Mouse (Mus musculus): ENCODE data around the gene Agbl1. TPM values are rescaled to one million over a fixed set of nuclear protein-coding genes. Genes with fewer than 3 reads are reported as not detected.

Agbl1 gene
- polyA plus RNA-seq, 1 experiment, result not detected

- Histone ChIP-seq H3K27ac (replicated peaks; ENCODE audit: low read depth, low read length) (no peak overlapping the region), H3K4me1 (ENCODE audit: control insufficient read depth, insufficient read depth, insufficient read length, low read length) (no peaks in the 10 kb centered on the region), H3K4me3 (ENCODE audit: insufficient read depth, low read depth, low read length) (no peak overlapping the region)
Observed at GRCm38 (mm10) chr7:76416084-76416597, 186.5 kb downstream of the Agbl1 start.

- H3K4me3 ChIP-seq (ENCODE audit: insufficient read depth, low read depth, low read length), result no peak overlapping the region
- no peaks in the 10 kb centered on the region for H3K4me1 ChIP-seq (ENCODE audit: control insufficient read depth, insufficient read depth, insufficient read length, low read length)
- no peak overlapping the region for H3K27ac ChIP-seq (replicated peaks; ENCODE audit: low read depth, low read length)
Observed at GRCm38 (mm10) chr7:76438581-76438980, 208.9 kb downstream of the Agbl1 start.

GRCm38 (mm10) chr7:76438988-76439387, 209.3 kb downstream of the Agbl1 start:
- no peak overlapping the region for H3K27ac ChIP-seq (replicated peaks; ENCODE audit: low read depth, low read length)
- no peak overlapping the region for H3K4me3 ChIP-seq (ENCODE audit: insufficient read depth, low read depth, low read length)
- H3K4me1 ChIP-seq (ENCODE audit: control insufficient read depth, insufficient read depth, insufficient read length, low read length), result no peaks in the 10 kb centered on the region

- Histone ChIP-seq H3K4me3 (ENCODE audit: insufficient read depth, low read depth, low read length) (no peak overlapping the region), H3K4me1 (ENCODE audit: control insufficient read depth, insufficient read depth, insufficient read length, low read length) (no peaks in the 10 kb centered on the region)
Observed at GRCm38 (mm10) chr7:76462361-76463001, 232.8 kb downstream of the Agbl1 start.

GRCm38 (mm10) chr7:76466427-76466826, 236.7 kb downstream of the Agbl1 start:
- Histone ChIP-seq H3K4me1 (ENCODE audit: control insufficient read depth, insufficient read depth, insufficient read length, low read length) (no peaks in the 10 kb centered on the region), H3K27ac (replicated peaks; ENCODE audit: low read depth, low read length) (no peak overlapping the region), H3K4me3 (ENCODE audit: insufficient read depth, low read depth, low read length) (no peak overlapping the region)

More at GRCm38 (mm10) chr7:76462361-76463001, 232.8 kb downstream of the Agbl1 start:
- H3K27ac ChIP-seq (replicated peaks; ENCODE audit: low read depth, low read length), result no peak overlapping the region

- Histone ChIP-seq H3K4me3 (ENCODE audit: insufficient read depth, low read depth, low read length) (no peak overlapping the region), H3K27ac (replicated peaks; ENCODE audit: low read depth, low read length) (no peak overlapping the region), H3K4me1 (ENCODE audit: control insufficient read depth, insufficient read depth, insufficient read length, low read length) (no peaks in the 10 kb centered on the region)
Observed at GRCm38 (mm10) chr7:76474233-76474632, 244.5 kb downstream of the Agbl1 start.

- no peaks in the 10 kb centered on the region for H3K4me1 ChIP-seq (ENCODE audit: control insufficient read depth, insufficient read depth, insufficient read length, low read length)
- no peak overlapping the region for H3K27ac ChIP-seq (replicated peaks; ENCODE audit: low read depth, low read length)
- no peak overlapping the region for H3K4me3 ChIP-seq (ENCODE audit: insufficient read depth, low read depth, low read length)
Observed at GRCm38 (mm10) chr7:76485546-76485945, 255.9 kb downstream of the Agbl1 start.

- H3K4me1 ChIP-seq (ENCODE audit: control insufficient read depth, insufficient read depth, insufficient read length, low read length), result no peaks in the 10 kb centered on the region
- H3K4me3 ChIP-seq (ENCODE audit: insufficient read depth, low read depth, low read length), result no peak overlapping the region
- no peak overlapping the region for H3K27ac ChIP-seq (replicated peaks; ENCODE audit: low read depth, low read length)
Observed at GRCm38 (mm10) chr7:76487519-76487918, 257.8 kb downstream of the Agbl1 start.

GRCm38 (mm10) chr7:76524291-76524690, 294.6 kb downstream of the Agbl1 start:
- Histone ChIP-seq H3K27ac (replicated peaks; ENCODE audit: low read depth, low read length) (no peak overlapping the region), H3K4me1 (ENCODE audit: control insufficient read depth, insufficient read depth, insufficient read length, low read length) (no peaks in the 10 kb centered on the region), H3K4me3 (ENCODE audit: insufficient read depth, low read depth, low read length) (no peak overlapping the region)

GRCm38 (mm10) chr7:76546456-76546855, 316.8 kb downstream of the Agbl1 start:
- Histone ChIP-seq H3K4me1 (ENCODE audit: control insufficient read depth, insufficient read depth, insufficient read length, low read length) (no peaks in the 10 kb centered on the region), H3K4me3 (ENCODE audit: insufficient read depth, low read depth, low read length) (no peak overlapping the region), H3K27ac (replicated peaks; ENCODE audit: low read depth, low read length) (no peak overlapping the region)

- Histone ChIP-seq H3K4me3 (ENCODE audit: insufficient read depth, low read depth, low read length) (no peak overlapping the region), H3K4me1 (ENCODE audit: control insufficient read depth, insufficient read depth, insufficient read length, low read length) (no peaks in the 10 kb centered on the region)
Observed at GRCm38 (mm10) chr7:76547313-76547712, 317.6 kb downstream of the Agbl1 start.

GRCm38 (mm10) chr7:76551860-76552259, 322.2 kb downstream of the Agbl1 start:
- no peak overlapping the region for H3K27ac ChIP-seq (replicated peaks; ENCODE audit: low read depth, low read length)
- no peaks in the 10 kb centered on the region for H3K4me1 ChIP-seq (ENCODE audit: control insufficient read depth, insufficient read depth, insufficient read length, low read length)
- H3K4me3 ChIP-seq (ENCODE audit: insufficient read depth, low read depth, low read length), result no peak overlapping the region

More at GRCm38 (mm10) chr7:76547313-76547712, 317.6 kb downstream of the Agbl1 start:
- no peak overlapping the region for H3K27ac ChIP-seq (replicated peaks; ENCODE audit: low read depth, low read length)

- H3K4me3 ChIP-seq (ENCODE audit: insufficient read depth, low read depth, low read length), result no peak overlapping the region
- no peak overlapping the region for H3K27ac ChIP-seq (replicated peaks; ENCODE audit: low read depth, low read length)
- H3K4me1 ChIP-seq (ENCODE audit: control insufficient read depth, insufficient read depth, insufficient read length, low read length), result no peaks in the 10 kb centered on the region
Observed at GRCm38 (mm10) chr7:76560564-76561258, 331.0 kb downstream of the Agbl1 start.

- no peak overlapping the region for H3K27ac ChIP-seq (replicated peaks; ENCODE audit: low read depth, low read length)
- H3K4me3 ChIP-seq (ENCODE audit: insufficient read depth, low read depth, low read length), result no peak overlapping the region
- H3K4me1 ChIP-seq (ENCODE audit: control insufficient read depth, insufficient read depth, insufficient read length, low read length), result no peaks in the 10 kb centered on the region
Observed at GRCm38 (mm10) chr7:76562506-76562905, 332.8 kb downstream of the Agbl1 start.

GRCm38 (mm10) chr7:76594566-76595079, 364.9 kb downstream of the Agbl1 start:
- H3K4me1 ChIP-seq (ENCODE audit: control insufficient read depth, insufficient read depth, insufficient read length, low read length), result no peaks in the 10 kb centered on the region
- no peak overlapping the region for H3K27ac ChIP-seq (replicated peaks; ENCODE audit: low read depth, low read length)
- H3K4me3 ChIP-seq (ENCODE audit: insufficient read depth, low read depth, low read length), result no peak overlapping the region

Data from brown adipose tissue, adult 24 weeks (tissue).